Mouse (Mus musculus): ENCODE data around the gene Vmn1r175. TPM values are rescaled to one million over a fixed set of nuclear protein-coding genes. Genes with fewer than 3 reads are reported as not detected.
"Not testable (repeated sequence)": the region's sequence is repeated elsewhere in the genome, so short reads cannot be mapped to it uniquely, and the experiment has no call there.

Gene Vmn1r175
- not detected in 2 replicates for polyA plus RNA-seq (2016; fragmentation: Nextera tagmentation; extraction: Ambion mirVana)

GRCm38 (mm10) chr7:23810543-23810942 is at the start of gene Vmn1r175:
Gene Vmn1r175, minus strand, starts transcription at chr7:23810643.
- not testable (repeated sequence) for H3K27ac ChIP-seq; DNase-seq (ENCODE audit: extremely low spot score, low spot score); H3K4me3 ChIP-seq; H3K27me3 ChIP-seq (ENCODE audit: poor library complexity, severe bottlenecking); H3K36me3 ChIP-seq (replicated peaks); H3K4me1 ChIP-seq
- H3K9me3 ChIP-seq, result peaks cover 38% of the 10 kb centered on the region

DNA sequence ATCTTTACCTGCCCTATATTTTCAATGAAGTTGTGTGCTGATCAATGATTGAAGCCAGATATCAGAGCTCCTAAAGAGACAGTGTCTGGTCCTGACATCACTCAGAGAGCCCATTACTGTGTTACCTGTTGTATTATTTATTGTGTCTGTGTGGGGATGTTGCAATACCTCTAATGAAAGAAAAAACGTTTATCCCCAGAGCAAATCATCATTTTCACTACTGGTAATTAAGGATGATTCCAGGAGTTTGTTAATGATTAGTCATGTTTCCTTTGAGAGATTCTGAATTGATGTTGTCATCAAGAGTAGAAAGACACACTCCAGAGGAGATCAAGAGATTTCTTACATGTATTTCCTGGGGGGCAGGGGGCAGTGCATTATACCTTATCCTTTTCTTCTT is 26.8 kb upstream of the Vmn1r175 start, which contains the start of gene Vmn1r176:
Gene Vmn1r176, minus strand, starts transcription at position 101 of the 400 bp plus-strand sequence.
- not testable (repeated sequence) for DNase-seq (ENCODE audit: extremely low spot score, low spot score); H3K4me3 ChIP-seq; H3K4me1 ChIP-seq; H3K27ac ChIP-seq; H3K36me3 ChIP-seq (replicated peaks); H3K27me3 ChIP-seq (ENCODE audit: poor library complexity, severe bottlenecking)
- WGBS, result no CpG with 5 or more reads among the region's 1 CpGs
- H3K9me3 ChIP-seq, result peaks cover 29% of the 10 kb centered on the region

DNA sequence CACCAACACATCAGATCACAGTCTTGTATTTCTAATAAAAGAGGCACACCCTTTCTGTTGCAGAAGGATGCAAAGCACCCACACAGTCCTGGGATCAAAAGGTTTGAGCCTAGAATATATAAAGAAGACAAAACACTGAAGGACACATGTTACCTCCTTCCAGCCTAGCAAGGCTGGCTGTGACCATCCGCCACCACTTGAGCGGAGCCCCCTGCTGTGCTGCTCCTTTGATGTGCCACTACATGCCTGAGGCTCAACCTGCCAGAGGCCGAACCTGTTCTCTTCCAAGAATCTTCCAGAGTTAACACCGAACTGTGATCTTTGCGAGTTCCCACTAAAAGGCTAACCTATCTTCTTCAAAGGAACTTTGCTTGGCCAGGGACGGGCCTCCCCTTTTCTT is 25.9 kb downstream of the Vmn1r175 start:
- H3K9me3 ChIP-seq, result peaks cover 79% of the 10 kb centered on the region
- H3K27ac ChIP-seq, result no peak overlapping the region
- H3K4me1 ChIP-seq, result no peaks in the 10 kb centered on the region
- no peaks in the 10 kb centered on the region for H3K36me3 ChIP-seq (replicated peaks)
- no peaks in the 10 kb centered on the region for H3K27me3 ChIP-seq (ENCODE audit: poor library complexity, severe bottlenecking)
- DNase-seq (ENCODE audit: extremely low spot score, low spot score), result no peak
- no peak overlapping the region for H3K4me3 ChIP-seq
- WGBS, result 81% methylated on average over 6 of the region's 6 CpGs

Other genes starting within 250 kb of the Vmn1r175 start
- gene Vmn1r169, start 235.1 kb downstream of the Vmn1r175 start, polyA plus RNA-seq (2016; fragmentation: Nextera tagmentation; extraction: Ambion mirVana), result not detected in 2 replicates
- gene Vmn1r170, start 204.5 kb downstream of the Vmn1r175 start, polyA plus RNA-seq (2016; fragmentation: Nextera tagmentation; extraction: Ambion mirVana), result not detected in 2 replicates
- not detected in 2 replicates for gene Vmn1r171, start 179.9 kb downstream of the Vmn1r175 start, polyA plus RNA-seq (2016; fragmentation: Nextera tagmentation; extraction: Ambion mirVana)
- gene Vmn1r172, start 152.3 kb downstream of the Vmn1r175 start, polyA plus RNA-seq (2016; fragmentation: Nextera tagmentation; extraction: Ambion mirVana), result not detected in 2 replicates
- not detected in 2 replicates for gene Vmn1r173, start 109.9 kb downstream of the Vmn1r175 start, polyA plus RNA-seq (2016; fragmentation: Nextera tagmentation; extraction: Ambion mirVana)
- not detected in 2 replicates for gene Vmn1r174, start 58.4 kb downstream of the Vmn1r175 start, polyA plus RNA-seq (2016; fragmentation: Nextera tagmentation; extraction: Ambion mirVana)
- not detected in 2 replicates for gene Vmn1r176, start 26.7 kb upstream of the Vmn1r175 start, polyA plus RNA-seq (2016; fragmentation: Nextera tagmentation; extraction: Ambion mirVana)
- gene Vmn1r177, start 55.8 kb upstream of the Vmn1r175 start, polyA plus RNA-seq (2016; fragmentation: Nextera tagmentation; extraction: Ambion mirVana), result not detected in 2 replicates
- not detected in 2 replicates for gene Vmn1r178, start 81.4 kb upstream of the Vmn1r175 start, polyA plus RNA-seq (2016; fragmentation: Nextera tagmentation; extraction: Ambion mirVana)
- gene Vmn1r179, start 116.3 kb upstream of the Vmn1r175 start, polyA plus RNA-seq (2016; fragmentation: Nextera tagmentation; extraction: Ambion mirVana), result not detected in 2 replicates
- gene Vmn1r180, start 140.0 kb upstream of the Vmn1r175 start, polyA plus RNA-seq (2016; fragmentation: Nextera tagmentation; extraction: Ambion mirVana), result not detected in 2 replicates
- gene Vmn1r181, start 164.0 kb upstream of the Vmn1r175 start, polyA plus RNA-seq (2016; fragmentation: Nextera tagmentation; extraction: Ambion mirVana), result not detected in 2 replicates
- gene V1rd19, start 191.0 kb upstream of the Vmn1r175 start, polyA plus RNA-seq (2016; fragmentation: Nextera tagmentation; extraction: Ambion mirVana), result not detected in 2 replicates
- gene Vmn1r183, start 242.6 kb upstream of the Vmn1r175 start, polyA plus RNA-seq (2016; fragmentation: Nextera tagmentation; extraction: Ambion mirVana), result not detected in 2 replicates

Measured in forebrain, embryonic 10.5 days (tissue).